Mouse (Mus musculus): ENCODE measurements around the gene Rfx6. TPM values are rescaled to one million over a fixed set of nuclear protein-coding genes. Genes with fewer than 3 reads are reported as not detected.

The Rfx6 gene
- not detected for polyA plus RNA-seq (2017; shearing (Covaris generic))

DNA sequence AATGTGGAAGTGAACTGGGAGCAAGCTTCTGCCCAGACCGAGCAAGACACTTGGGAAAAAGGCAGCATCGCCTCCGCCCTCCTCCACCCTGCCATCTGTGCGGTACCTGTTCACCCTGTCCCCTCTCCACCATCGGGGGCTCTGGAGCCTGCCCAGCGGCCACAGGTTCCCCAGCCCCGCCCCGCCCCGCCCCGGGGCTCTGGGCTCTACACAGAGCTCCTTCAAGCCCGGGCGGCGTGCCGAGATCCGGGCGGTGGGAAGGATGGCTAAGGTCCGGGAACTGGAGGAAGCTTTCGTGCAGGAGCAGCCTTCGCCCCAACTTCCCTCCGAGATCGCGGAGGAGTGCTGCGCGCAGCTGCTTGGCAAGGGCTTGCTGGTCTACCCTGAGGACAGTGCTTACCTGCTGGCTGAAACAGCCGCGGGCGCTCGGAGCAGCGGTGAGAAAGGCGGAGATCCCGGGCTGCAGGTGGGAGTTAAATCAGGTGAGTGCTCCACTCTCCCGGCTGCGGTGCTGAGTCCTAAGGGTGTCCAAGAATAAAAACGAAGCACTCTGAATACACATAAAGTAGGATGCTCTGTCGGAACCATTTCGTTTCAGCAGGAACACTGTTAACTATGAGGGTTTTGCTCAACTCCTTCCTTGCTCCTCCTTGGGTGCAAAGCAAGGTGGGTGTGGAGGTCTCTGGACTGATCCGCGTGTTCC is at the start of gene Rfx6:
Rfx6 (plus strand) TSS at position 209 of the 703 bp plus-strand sequence.

GRCm38 (mm10) chr10:51631411-51632136 is 46.0 kb upstream of the Rfx6 start, which contains the start of gene Gprc6a:
Gprc6a (minus strand) TSS chr10:51631461.

Other genes starting within 250 kb of the Rfx6 start
- gene Gm49339, start 197.1 kb upstream of the Rfx6 start, polyA plus RNA-seq (2017; shearing (Covaris generic)) = 55.7 TPM
- gene Lilr4b, start 197.1 kb upstream of the Rfx6 start, polyA plus RNA-seq (2017; shearing (Covaris generic)) = 694 TPM
- gene Lilrb4a, start 186.8 kb upstream of the Rfx6 start, polyA plus RNA-seq (2017; shearing (Covaris generic)) = 623 TPM
- not detected for gene Fam162b, start 87.2 kb upstream of the Rfx6 start, polyA plus RNA-seq (2017; shearing (Covaris generic))
- gene Gprc6a, start 46.3 kb upstream of the Rfx6 start, polyA plus RNA-seq (2017; shearing (Covaris generic)) = 0.16 TPM